Mouse (Mus musculus) E14TG2a.4 (cell line): ENCODE data around the gene Bcl2.
A peak's percentile ranks its signal among the peaks of the same experiment; 100 is the strongest.
"Not testable (repeated sequence)": the region's sequence is repeated elsewhere in the genome, so short reads cannot be mapped to it uniquely, and the experiment has no call there.

Experiments
- H3K27me3 ChIP-seq: 2 replicates; pipeline ENCODE4 v1.6.1; 2014; ENCODE audit warnings: low read length, control low read depth; ENCODE audit not compliant: insufficient read depth
- H3K36me3 ChIP-seq: 2 replicates; pipeline ENCODE4 v1.6.1; 2014; ENCODE audit warnings: low read length, control low read depth; ENCODE audit not compliant: insufficient read depth
- H3K4me1 ChIP-seq: replicated peaks from 2 replicates; pipeline ENCODE4 v1.6.1; 2014; ENCODE audit warnings: low read depth, low read length, control low read depth
- H3K4me3 ChIP-seq: replicated peaks from 2 replicates; pipeline ENCODE4 v1.5.1; 2014; ENCODE audit warnings: mild to moderate bottlenecking, low read length
- H3K9me3 ChIP-seq: 2 replicates; pipeline ENCODE4 v1.6.1; 2014; ENCODE audit warnings: low read length, control low read depth
- CTCF ChIP-seq: conservative IDR thresholded peaks from 2 replicates; pipeline ENCODE4 v1.5.1; 2014; ENCODE audit warnings: low read length
- NANOG ChIP-seq: IDR thresholded peaks from 2 replicates; pipeline ENCODE4 v1.6.1; 2014; ENCODE audit warnings: borderline replicate concordance, low read length, mixed read lengths
- POU5F1 ChIP-seq: IDR thresholded peaks from 2 replicates; pipeline ENCODE4 v1.6.1; 2014; ENCODE audit warnings: low read length, borderline replicate concordance

Gene Bcl2

DNA sequence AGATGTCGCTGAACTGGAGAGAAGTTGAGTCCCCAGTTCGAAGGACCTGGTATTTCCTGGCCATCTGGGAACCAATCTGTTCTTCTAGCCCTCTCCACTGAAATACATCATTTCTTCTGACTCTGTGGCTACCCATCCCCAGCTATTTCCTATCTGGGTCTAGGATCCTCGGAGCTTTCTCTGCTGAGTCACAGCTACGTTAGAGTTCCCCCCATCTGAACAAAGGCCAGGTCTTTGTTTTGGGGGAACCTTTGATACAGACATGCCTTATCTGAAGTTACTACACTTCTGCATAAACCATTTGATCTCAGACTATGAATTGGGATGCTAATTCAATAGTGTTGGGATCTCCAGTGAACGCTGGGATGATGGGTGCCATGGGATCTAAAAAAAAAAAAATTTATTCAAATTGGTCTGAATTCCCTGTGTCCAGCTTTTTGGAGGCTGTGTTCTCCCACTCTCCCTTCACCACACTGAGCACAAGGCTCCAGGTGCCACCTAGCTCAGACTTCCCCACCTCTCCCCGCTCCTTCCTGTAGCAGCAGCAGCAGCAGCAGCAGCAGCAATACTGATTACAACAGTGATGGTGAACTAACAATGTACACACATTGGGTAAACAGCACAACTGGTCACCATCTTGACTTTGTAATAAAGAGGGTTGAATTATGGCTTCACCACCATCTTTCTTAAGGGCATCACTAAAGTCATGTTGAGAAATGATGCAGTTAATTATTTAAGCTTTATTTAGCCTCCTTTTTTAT, 34.7 kb upstream of the Bcl2 start:
- H3K27me3 ChIP-seq: no peaks in the 10 kb centered on the region
- TF ChIP-seq NANOG (no peak), CTCF (no peak), POU5F1 (no peak)

DNA sequence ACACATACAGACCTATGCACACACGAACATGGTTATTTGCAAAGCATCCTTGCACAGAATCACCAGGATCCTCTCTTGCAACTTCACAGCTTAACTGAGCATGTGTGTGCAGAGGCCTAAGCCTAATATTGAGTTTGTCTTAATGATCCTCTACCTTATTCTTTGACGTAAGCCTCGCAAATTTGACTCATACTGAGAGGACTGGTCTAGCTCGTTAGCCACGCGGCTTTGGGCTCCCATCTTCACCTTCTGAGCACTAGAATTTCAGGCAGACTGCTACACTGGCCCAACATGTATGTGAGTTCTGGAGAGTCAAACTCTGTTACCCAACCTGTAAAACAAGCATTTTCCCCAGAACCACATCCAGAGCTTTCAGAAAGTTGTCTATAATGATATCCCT, 28.9 kb upstream of the Bcl2 start:
- Histone ChIP-seq H3K4me1 (no peaks in the 10 kb centered on the region), H3K4me3 (no peak overlapping the region)
- TF ChIP-seq CTCF (no peak), NANOG (no peak), POU5F1 (no peak)

More for the DNA sequence above, 34.7 kb upstream of the Bcl2 start:
- Histone ChIP-seq H3K4me1 (peaks cover 8% of the 10 kb centered on the region), H3K9me3 (no peaks in the 10 kb centered on the region), H3K36me3 (peaks cover 94% of the 10 kb centered on the region), H3K4me3 (no peak overlapping the region)

DNA sequence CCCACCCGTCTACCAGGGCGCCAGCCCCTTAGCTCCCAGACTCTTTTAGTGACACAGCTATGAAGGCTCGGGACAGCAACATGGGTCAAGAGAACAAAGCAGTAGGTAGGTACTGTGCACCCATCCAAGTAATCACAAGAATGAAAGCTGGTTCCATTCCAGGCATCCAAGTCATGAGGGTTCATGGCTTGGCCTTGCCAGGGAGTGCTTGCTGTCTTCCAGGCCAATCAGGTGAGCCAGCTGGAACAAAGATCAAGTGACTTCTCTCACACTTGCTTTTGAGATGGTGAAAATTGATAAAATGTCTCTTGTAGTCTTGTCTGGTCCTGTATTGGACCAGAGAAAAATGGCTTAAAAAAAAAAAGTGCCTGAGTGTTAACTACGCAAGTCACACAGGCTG, 26.7 kb upstream of the Bcl2 start:
- H3K27me3 ChIP-seq: no peaks in the 10 kb centered on the region
- peaks cover 95% of the 10 kb centered on the region for H3K36me3 ChIP-seq
- no peaks in the 10 kb centered on the region for H3K9me3 ChIP-seq
- H3K4me3 ChIP-seq: no peak overlapping the region
- H3K4me1 ChIP-seq: no peaks in the 10 kb centered on the region
- TF ChIP-seq NANOG (no peak), POU5F1 (no peak), CTCF (no peak)

More for the DNA sequence above, 28.9 kb upstream of the Bcl2 start:
- Histone ChIP-seq H3K9me3 (no peaks in the 10 kb centered on the region), H3K36me3 (peaks cover 96% of the 10 kb centered on the region), H3K27me3 (no peaks in the 10 kb centered on the region)

DNA sequence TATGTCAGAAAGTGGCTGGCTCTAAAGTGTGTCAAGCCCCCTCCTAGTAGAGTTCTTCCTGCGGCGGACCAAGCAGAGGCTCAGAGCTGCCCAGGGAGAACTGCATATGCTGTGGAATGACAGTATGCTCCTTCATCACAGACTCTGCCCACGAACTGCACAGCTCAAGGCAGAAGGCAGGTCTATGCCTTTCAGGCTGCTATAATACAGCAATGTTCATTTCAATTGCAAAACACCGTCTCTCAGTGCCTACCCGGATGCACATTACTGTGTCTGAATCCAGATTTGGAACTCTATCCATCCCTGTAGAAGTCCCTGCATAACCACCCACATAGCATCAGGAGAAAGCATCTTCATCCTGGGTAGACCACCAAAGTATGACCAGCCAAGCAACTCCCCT, 25.7 kb upstream of the Bcl2 start:
- TF ChIP-seq NANOG (no peak), POU5F1 (no peak), CTCF (no peak)
- Histone ChIP-seq H3K4me1 (no peaks in the 10 kb centered on the region), H3K36me3 (peaks cover 95% of the 10 kb centered on the region), H3K9me3 (peaks cover under 1% of the 10 kb centered on the region; the same call in 1 of the 2 replicates), H3K27me3 (no peaks in the 10 kb centered on the region), H3K4me3 (no peak overlapping the region)

DNA sequence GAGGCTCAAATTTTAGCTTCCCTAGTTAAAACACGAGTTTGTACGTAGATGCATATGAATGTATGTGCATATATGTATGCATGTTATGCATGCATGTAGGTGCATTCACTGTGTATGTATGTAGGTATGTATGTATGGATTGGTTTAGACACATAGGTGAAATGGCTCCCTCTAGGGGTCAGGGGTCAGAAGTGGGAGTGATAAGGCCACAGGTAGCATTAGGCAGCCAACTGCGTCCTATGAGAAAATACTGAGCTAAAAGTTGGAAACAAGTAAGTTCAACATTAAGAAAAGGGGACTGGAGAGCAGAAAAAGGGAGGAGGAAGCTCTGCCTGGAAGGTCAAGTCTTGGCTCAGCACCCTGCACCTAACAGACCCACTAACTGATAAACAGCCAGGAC, 24.0 kb upstream of the Bcl2 start:
- H3K9me3 ChIP-seq: peaks cover 10% of the 10 kb centered on the region
- H3K4me3 ChIP-seq: no peak overlapping the region
- no peaks in the 10 kb centered on the region for H3K4me1 ChIP-seq
- peaks cover 93% of the 10 kb centered on the region for H3K36me3 ChIP-seq
- no peaks in the 10 kb centered on the region for H3K27me3 ChIP-seq
- no peak for TF ChIP-seq POU5F1
- peak; percentile 64 for TF ChIP-seq CTCF
- TF ChIP-seq NANOG: no peak

DNA sequence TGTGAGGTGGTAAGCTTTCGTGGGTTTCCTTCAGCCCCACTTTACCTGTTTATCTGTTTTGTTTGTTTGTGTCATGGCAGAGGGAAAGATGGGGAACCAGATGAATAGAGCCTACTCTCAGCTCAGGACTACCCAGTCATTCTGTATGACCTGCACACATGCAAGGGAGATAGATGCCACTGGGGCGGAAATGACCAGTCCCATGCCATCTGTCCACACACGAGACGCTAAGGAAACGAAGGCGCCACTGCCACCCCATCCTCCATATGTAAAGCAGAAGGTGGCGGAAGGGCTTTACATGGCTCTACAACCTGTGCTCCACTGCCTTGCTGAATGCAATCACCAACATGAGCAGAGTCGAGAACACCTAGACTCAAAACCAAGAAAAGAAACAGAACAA, 22.1 kb upstream of the Bcl2 start:
- Histone ChIP-seq H3K4me3 (no peak overlapping the region), H3K9me3 (peaks cover 10% of the 10 kb centered on the region), H3K36me3 (peaks cover 76% of the 10 kb centered on the region), H3K27me3 (no peaks in the 10 kb centered on the region), H3K4me1 (no peaks in the 10 kb centered on the region)
- TF ChIP-seq POU5F1: no peak
- TF ChIP-seq CTCF: no peak
- no peak for TF ChIP-seq NANOG

DNA sequence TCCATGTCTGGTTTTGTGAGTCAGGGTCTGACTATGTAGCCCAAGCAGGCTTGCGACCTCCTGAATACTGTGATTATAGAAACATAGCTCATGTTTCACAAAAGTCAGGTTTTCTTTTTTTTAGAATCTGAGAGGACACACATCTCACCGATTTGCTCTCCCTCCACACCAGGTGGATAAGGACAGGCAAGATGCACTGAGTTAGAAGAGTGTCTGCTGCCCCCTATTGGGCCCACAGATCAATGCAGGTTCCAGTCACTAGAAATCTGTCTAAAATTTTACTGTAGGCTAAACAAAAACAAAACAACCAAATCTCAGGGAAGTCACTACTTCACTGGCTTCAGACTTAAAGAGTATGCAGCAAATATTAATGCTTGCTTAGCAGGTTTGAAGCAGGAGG, 21.5 kb upstream of the Bcl2 start:
- H3K4me3 ChIP-seq: no peak overlapping the region
- peaks cover 10% of the 10 kb centered on the region for H3K9me3 ChIP-seq
- H3K4me1 ChIP-seq: no peaks in the 10 kb centered on the region
- H3K36me3 ChIP-seq: peaks cover 70% of the 10 kb centered on the region
- no peaks in the 10 kb centered on the region for H3K27me3 ChIP-seq
- TF ChIP-seq NANOG: no peak
- peak; percentile 63 for TF ChIP-seq CTCF

DNA sequence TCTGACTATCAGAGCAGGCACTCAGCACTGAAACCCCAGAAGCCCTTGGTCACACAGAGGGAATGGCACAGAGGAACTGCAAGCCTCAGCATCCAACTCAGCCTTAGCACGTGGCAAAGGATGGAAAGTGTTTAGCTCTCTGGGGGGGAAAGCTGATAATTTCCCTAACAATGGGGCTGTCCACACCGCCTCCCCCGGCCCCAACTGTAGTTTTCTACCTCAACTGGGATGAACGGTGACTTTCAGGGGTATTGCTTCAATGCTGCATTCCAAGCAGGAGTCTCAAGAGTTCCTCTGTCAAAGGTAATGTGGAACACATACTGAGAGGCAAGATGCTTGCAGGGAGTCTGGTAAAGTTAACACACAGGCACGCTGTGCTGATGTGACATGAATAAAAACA, 8.0 kb upstream of the Bcl2 start:
- H3K4me3 ChIP-seq: no peak overlapping the region
- H3K9me3 ChIP-seq: no peaks in the 10 kb centered on the region
- no peak for TF ChIP-seq CTCF
- no peak for TF ChIP-seq NANOG
- peak; percentile 63; the same call in 1 of the 2 replicates for TF ChIP-seq POU5F1
- peaks cover 14% of the 10 kb centered on the region for H3K4me1 ChIP-seq
- peaks cover 33% of the 10 kb centered on the region for H3K36me3 ChIP-seq
- H3K27me3 ChIP-seq: peaks cover under 1% of the 10 kb centered on the region; the same call in 1 of the 2 replicates

DNA sequence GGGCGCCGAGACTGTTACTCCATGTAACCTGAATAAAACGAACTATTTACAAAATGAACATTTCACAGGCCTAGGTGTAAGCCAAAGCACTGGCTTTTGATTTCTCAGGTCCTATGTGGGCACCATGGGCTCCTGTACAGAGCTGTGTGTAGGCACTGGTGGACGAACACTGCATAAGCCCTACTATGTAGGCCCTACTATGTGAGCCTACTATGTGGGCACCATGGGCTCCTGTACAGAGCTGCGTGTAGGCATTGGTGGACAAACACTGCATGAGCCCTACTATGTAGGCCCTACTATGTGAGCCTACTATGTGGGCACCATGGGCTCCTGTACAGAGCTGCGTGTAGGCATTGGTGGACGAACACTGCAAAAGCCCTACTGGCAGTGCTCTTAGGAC, 3.7 kb upstream of the Bcl2 start:
- H3K27me3 ChIP-seq: peaks cover 27% of the 10 kb centered on the region
- not testable (repeated sequence) for H3K36me3 ChIP-seq, H3K9me3 ChIP-seq, H3K4me3 ChIP-seq
- peaks cover 18% of the 10 kb centered on the region for H3K4me1 ChIP-seq
